In the genomic region with DNA sequence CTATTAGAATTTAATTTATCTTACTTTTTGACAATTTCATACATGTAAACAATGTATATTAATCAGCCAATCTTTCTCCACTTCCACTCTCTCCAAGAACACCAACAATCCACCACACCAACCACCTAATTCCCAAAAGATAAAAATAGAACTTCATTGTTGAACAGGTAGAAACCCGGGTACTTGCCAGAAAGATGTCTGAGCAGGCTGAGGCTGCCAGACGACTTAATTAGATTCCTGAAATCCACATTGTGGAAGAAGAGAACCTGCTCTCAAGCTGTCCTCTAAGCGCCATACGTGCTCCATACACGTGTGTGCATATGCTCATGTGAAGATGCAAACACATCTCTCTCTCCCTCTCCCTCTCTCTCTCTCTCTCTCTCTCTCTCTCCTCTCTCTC, we compare ENCODE assay signal across 17 mouse cellular contexts.
DNase-seq lines count a peak whose midpoint lies in the region.
"Had no signal": no experiment of that assay in that cellular context is flagged by ENCODE, and none has a peak within 500 bp of the region (broad histone marks: within the 10 kb centered on the region; RNA-seq: fewer than 3 reads in every experiment).

No protein-coding gene starts in this region.

- DNase-seq in cerebellum, adult 18-20 months: peak; percentile 20 to 26
- DNase-seq in cerebellum, postnatal 4 days (ENCODE audit: low spot score in 2 of 2): no peak
- peak; percentile 18 for DNase-seq in left cerebral cortex, postnatal 4 days
- DNase-seq in left cerebral cortex, adult 8-10 months (ENCODE audit: low spot score in 2 of 2): no peak
- DNase-seq in cerebellum, adult 9-11 months: peak; percentile 36
- DNase-seq in lung, postnatal 4 days: no peak
- DNase-seq in spleen, adult 12 weeks (ENCODE audit: low spot score): no peak
- DNase-seq: adrenal gland, adult 8-10 months; gastrocnemius, postnatal 36 days; heart, adult 18-20 months; heart, postnatal 36 days; kidney, postnatal 14 days; layer of hippocampus, adult 9-11 months; midbrain, embryonic 14.5 days; right cerebral cortex, postnatal 25 days; spleen, adult 18-20 months; thymus, postnatal 14 days had no signal

- intact Hi-C loops in left cerebral cortex, postnatal 4 days (cut with DNase I): no loop called here

Comparison
In these comparisons a context has a peak if more than half of its experiments do, and no peak if none do; other contexts are left out.
1. DNase-seq: peak in cerebellum, adult 18-20 months (2 of 2), left cerebral cortex, postnatal 4 days (single experiment) and cerebellum, adult 9-11 months (single experiment); none in cerebellum, postnatal 4 days (0 of 2), left cerebral cortex, adult 8-10 months (0 of 2), lung, postnatal 4 days (0 of 2) and spleen, adult 12 weeks (single experiment).